Mouse (Mus musculus) liver, postnatal 0 days (tissue): ENCODE data around the gene Dhx29. TPM values are rescaled to one million over a fixed set of nuclear protein-coding genes. Genes with fewer than 3 reads are reported as not detected.

Experiments used
- ATAC-seq: fragments of 200-750 bp; cut with Nextera tagmentation; 2 replicates; pipeline ENCODE4 v1.8.0; 2017; ENCODE audit warnings: mild to moderate bottlenecking, moderate library complexity
- DNase-seq: peaks from one replicate; pipeline ENCODE4 v3.0.0-alpha.2; 2016
- H3K27ac ChIP-seq: fragments of 300-500 bp; sonication (generic); 2 replicates; pipeline ENCODE4 v1.5.1; 2014; ENCODE audit warnings: antibody characterized with exemption, moderate library complexity, mild to moderate bottlenecking, low read depth
- H3K27me3 ChIP-seq: fragments of 300-500 bp; sonication (generic); 2 replicates; pipeline ENCODE4 v1.6.1; 2014; ENCODE audit warnings: low read length, control low read depth, mixed read lengths; ENCODE audit not compliant: insufficient read depth
- H3K36me3 ChIP-seq: fragments of 300-500 bp; sonication (generic); replicated peaks from 2 replicates; pipeline ENCODE4 v1.6.1; 2014; ENCODE audit warnings: mild to moderate bottlenecking, control low read depth, low read length, moderate library complexity, mixed read lengths; ENCODE audit not compliant: insufficient read depth
- H3K4me1 ChIP-seq: fragments of 300-500 bp; sonication (generic); 2 replicates; pipeline ENCODE4 v1.6.1; 2014; ENCODE audit warnings: antibody characterized with exemption, mild to moderate bottlenecking, control low read depth; ENCODE audit not compliant: insufficient read depth
- H3K4me2 ChIP-seq: fragments of 300-500 bp; sonication (generic); 2 replicates; pipeline ENCODE4 v1.6.1; 2014; ENCODE audit warnings: low read depth, mild to moderate bottlenecking, low read length, moderate library complexity, mixed read lengths
- H3K4me3 ChIP-seq: fragments of 300-500 bp; sonication (generic); 2 replicates; pipeline ENCODE4 v1.5.1; 2014; ENCODE audit warnings: low read depth, low read length
- H3K9ac ChIP-seq: fragments of 300-500 bp; sonication (generic); replicated peaks from 2 replicates; pipeline ENCODE4 v1.6.1; 2014; ENCODE audit warnings: mild to moderate bottlenecking, moderate library complexity
- H3K9me3 ChIP-seq: fragments of 300-500 bp; sonication (generic); 2 replicates; pipeline ENCODE4 v1.6.1; 2016; ENCODE audit warnings: mild to moderate bottlenecking, control low read depth, low read length, mixed read lengths
- CTCF ChIP-seq: sonication (generic); IDR thresholded peaks from 2 replicates; pipeline ENCODE4 v1.5.1; 2016; ENCODE audit warnings: antibody characterized with exemption, low read depth
- EP300 ChIP-seq: IDR thresholded peaks from 2 replicates; pipeline ENCODE4 v1.6.1; 2016; ENCODE audit warnings: antibody characterized with exemption, low read depth, mild to moderate bottlenecking
- WGBS: fragments of 180-500 bp; shearing (Covaris S2); extraction: QIAGEN DNeasy Blood & Tissue Kit; methylation state at CpG from one replicate; pipeline ENCODE4 v1.1.7; 2014; ENCODE audit not compliant: insufficient replicate concordance; 5-methylcytosine and 5-hydroxymethylcytosine counted together
- polyA plus RNA-seq: library from polyadenylated mRNA; unstranded; fragments of >200 nt; fragmentation: Nextera tagmentation; extraction: Ambion mirVana; gene quantifications from 2 replicates; pipeline ENCODE4 v1.2.1, GENCODE M21; 2015

The Dhx29 gene
- polyA plus RNA-seq, 1 experiment from 2014 or later = 5.0 TPM

DNA sequence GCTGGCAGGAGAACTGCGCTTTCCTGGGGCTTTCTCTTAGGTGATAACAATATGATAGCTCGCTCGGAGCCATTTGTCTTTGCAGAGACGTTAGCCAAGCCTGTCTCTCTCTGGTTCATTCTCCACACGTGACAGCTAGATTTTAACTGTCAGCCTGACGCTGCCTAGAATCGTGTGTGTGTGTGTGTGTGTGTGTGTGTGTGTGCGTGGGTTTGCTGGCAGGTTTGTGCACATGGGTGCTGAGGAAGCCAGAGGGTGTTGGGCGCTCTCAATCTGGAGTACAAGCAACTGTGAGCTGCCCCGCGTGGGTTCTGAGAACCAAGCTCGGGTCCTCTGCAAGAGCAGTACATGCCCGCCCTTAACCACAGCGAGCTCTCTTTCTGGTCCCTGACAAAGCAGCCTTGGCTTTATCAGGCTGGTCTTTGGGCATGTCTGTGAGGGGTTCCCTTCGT is 14.7 kb downstream of the Dhx29 start:
- Histone ChIP-seq H3K36me3 (peaks cover 34% of the 10 kb centered on the region), H3K27me3 (no peaks in the 10 kb centered on the region), H3K9ac (no peak overlapping the region), H3K9me3 (no peaks in the 10 kb centered on the region), H3K27ac (no peak overlapping the region), H3K4me3 (no peak overlapping the region), H3K4me1 (no peaks in the 10 kb centered on the region), H3K4me2 (peak overlapping the region; percentile 15; the same call in 1 of the 2 replicates)
- no peak for DNase-seq
- WGBS = 55% methylated on average over 15 of the region's 15 CpGs
- ATAC-seq = peak; percentile 35; the same call in 1 of the 2 replicates
- no peak for TF ChIP-seq EP300
- no peak for TF ChIP-seq CTCF

DNA sequence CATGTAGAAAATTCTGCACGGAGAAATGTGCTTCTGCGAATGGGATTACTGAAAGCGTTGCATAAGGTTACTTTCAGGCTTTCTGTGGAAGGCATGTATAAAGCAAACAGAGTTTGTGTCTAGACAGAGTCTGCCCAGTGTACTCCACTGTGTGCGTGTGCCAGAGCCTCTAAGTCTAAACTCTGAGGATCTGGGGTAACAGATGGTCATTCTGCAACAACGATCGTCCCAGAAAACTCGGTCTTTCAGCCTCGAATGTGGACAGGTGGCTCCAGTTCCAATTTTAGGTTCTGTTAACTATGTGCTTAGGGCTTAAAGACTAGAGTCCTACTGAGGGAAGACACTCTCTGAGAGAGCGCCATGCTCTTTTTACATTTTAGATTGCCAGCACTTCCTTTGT is 18.1 kb downstream of the Dhx29 start:
- H3K27me3 ChIP-seq = no peaks in the 10 kb centered on the region
- H3K4me3 ChIP-seq = no peak overlapping the region
- no peak overlapping the region for H3K27ac ChIP-seq
- 92% methylated on average over 9 of the region's 9 CpGs for WGBS
- no peaks in the 10 kb centered on the region for H3K4me1 ChIP-seq
- no peaks in the 10 kb centered on the region for H3K9me3 ChIP-seq
- ATAC-seq (no peak), DNase-seq (no peak)
- no peak overlapping the region for H3K4me2 ChIP-seq
- no peak overlapping the region for H3K9ac ChIP-seq
- H3K36me3 ChIP-seq = peaks cover 49% of the 10 kb centered on the region
- TF ChIP-seq EP300 (no peak), CTCF (no peak)

DNA sequence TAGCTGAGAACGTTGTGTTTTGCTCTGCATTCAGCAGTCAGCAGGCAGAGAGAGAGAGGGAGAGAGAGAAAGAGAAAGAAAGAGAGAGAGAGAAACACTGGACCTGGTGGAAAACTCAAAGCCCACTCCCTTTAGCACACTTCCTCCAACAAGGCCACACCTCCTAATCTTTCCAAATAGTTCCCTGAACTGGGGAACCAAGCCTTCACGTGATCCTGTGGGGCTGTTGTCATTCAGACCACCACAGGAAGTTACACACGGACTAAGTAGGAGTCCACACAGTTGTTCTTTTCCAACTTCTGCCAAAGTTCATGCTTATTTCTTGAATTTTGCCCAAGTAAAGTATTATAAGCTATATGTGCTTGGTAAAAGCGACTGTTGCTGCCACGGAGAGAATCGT is 18.6 kb downstream of the Dhx29 start:
- WGBS = 70% methylated on average over 6 of the region's 6 CpGs
- no peaks in the 10 kb centered on the region for H3K27me3 ChIP-seq
- DNase-seq (no peak), ATAC-seq (peak; percentile 59)
- H3K4me1 ChIP-seq = no peaks in the 10 kb centered on the region
- H3K9ac ChIP-seq = no peak overlapping the region
- no peaks in the 10 kb centered on the region for H3K9me3 ChIP-seq
- 0 out of 2 replicates have a peak overlapping the region, but pooled peaks have one; percentile 35 for H3K27ac ChIP-seq
- H3K36me3 ChIP-seq = peaks cover 50% of the 10 kb centered on the region
- H3K4me2 ChIP-seq = no peak overlapping the region
- no peak for TF ChIP-seq CTCF
- TF ChIP-seq EP300 = no peak
- H3K4me3 ChIP-seq = no peak overlapping the region

DNA sequence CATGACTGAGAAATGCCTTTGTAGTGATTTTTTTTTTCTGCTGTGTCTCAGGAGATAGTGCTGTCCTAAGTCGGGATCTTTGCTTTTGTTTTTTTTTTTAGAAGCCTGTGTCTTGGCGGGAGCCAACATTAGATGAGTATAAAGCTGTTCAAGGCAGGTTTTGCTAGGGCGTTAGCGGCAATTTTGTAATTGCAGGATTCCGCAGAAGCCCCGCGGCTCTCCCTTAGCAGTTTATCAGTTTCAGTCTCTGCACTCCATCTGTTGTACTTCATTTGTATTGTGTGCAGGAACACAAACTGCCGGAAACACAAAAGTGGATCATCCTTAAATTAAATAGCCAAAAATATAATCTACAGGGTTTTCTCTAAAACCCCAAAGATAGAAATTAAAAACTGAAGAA is 26.8 kb downstream of the Dhx29 start:
- Histone ChIP-seq H3K4me1 (no peaks in the 10 kb centered on the region), H3K9me3 (no peaks in the 10 kb centered on the region), H3K27ac (no peak overlapping the region), H3K4me2 (no peak overlapping the region), H3K4me3 (no peak overlapping the region), H3K27me3 (no peaks in the 10 kb centered on the region), H3K36me3 (peaks cover 23% of the 10 kb centered on the region), H3K9ac (no peak overlapping the region)
- 90% methylated on average over 8 of the region's 8 CpGs for WGBS
- ATAC-seq = no peak
- DNase-seq = no peak
- TF ChIP-seq CTCF (no peak), EP300 (no peak)

DNA sequence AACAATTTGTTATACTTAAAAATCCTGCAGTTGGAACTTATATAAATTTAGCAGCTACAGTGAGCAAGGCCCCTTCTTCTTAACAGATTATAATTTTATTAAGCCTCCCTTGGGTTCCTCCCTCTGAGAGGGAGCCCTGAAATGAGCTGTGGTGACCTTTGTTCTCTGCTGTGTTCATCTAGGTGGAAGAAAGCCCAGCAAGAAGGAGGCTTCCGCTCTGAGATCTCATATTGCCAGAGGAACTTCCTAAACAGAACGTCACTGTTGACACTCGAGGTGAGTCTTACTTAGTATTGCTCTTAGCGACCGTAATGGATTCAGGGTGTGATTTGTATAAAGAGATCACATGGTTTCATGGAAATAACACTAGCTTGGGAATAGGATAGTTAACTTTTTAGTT is 35.8 kb downstream of the Dhx29 start:
- Histone ChIP-seq H3K4me3 (no peak overlapping the region), H3K4me2 (no peak overlapping the region), H3K27ac (no peak overlapping the region), H3K9ac (no peak overlapping the region), H3K4me1 (no peaks in the 10 kb centered on the region), H3K9me3 (no peaks in the 10 kb centered on the region), H3K36me3 (peaks cover 12% of the 10 kb centered on the region), H3K27me3 (no peaks in the 10 kb centered on the region)
- 82% methylated on average over 5 of the region's 5 CpGs for WGBS
- no peak for DNase-seq
- TF ChIP-seq CTCF (no peak), EP300 (no peak)
- no peak for ATAC-seq

DNA sequence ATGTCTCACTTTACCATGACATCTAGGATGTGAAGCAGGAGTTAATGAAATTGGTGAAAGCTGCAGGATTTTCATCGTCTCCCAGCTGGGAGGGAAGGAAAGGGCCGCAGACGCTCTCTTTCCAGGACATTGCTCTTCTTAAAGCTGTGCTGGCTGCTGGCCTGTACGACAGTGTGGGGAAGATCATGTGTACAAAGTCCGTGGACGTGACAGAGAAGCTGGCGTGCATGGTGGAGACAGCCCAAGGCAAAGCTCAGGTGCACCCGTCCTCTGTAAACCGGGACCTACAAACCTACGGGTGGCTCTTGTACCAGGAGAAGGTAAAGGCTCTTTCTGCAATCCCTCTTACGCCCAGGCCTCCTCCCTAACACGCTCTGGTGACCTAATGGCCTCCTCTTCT is 37.2 kb downstream of the Dhx29 start:
- WGBS = 88% methylated on average over 12 of the region's 12 CpGs
- no peaks in the 10 kb centered on the region for H3K27me3 ChIP-seq
- H3K4me1 ChIP-seq = no peaks in the 10 kb centered on the region
- no peak overlapping the region for H3K9ac ChIP-seq
- no peaks in the 10 kb centered on the region for H3K9me3 ChIP-seq
- H3K4me2 ChIP-seq = no peak overlapping the region
- H3K36me3 ChIP-seq = peaks cover 17% of the 10 kb centered on the region
- H3K27ac ChIP-seq = no peak overlapping the region
- TF ChIP-seq EP300 (no peak), CTCF (no peak)
- ATAC-seq = no peak
- H3K4me3 ChIP-seq = no peak overlapping the region
- DNase-seq = no peak

DNA sequence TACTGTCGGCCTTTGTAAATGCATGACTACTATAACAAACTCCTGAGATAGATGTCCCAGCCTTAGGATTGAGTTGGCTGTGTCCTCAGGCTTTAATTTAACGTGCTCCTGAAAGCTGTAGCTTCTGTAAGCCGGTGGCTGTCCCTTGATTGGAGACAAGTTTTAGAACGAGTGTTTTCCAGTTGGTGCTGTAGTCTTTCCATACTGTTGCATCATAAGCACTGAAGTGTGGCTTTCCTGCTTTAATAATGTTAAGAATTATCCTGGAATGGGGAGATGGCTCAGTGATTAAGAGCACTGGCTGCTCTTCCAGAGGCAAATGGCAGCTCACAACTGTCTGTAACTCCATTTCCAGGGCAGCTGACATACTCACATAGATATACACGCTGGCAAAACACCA is 40.0 kb downstream of the Dhx29 start:
- no peak overlapping the region for H3K4me3 ChIP-seq
- DNase-seq (no peak), ATAC-seq (no peak)
- no peak overlapping the region for H3K9ac ChIP-seq
- WGBS = 79% methylated on average over 5 of the region's 5 CpGs
- H3K9me3 ChIP-seq = no peaks in the 10 kb centered on the region
- TF ChIP-seq EP300 = no peak
- TF ChIP-seq CTCF = no peak
- peaks cover 15% of the 10 kb centered on the region for H3K36me3 ChIP-seq
- no peaks in the 10 kb centered on the region for H3K27me3 ChIP-seq
- no peaks in the 10 kb centered on the region for H3K4me1 ChIP-seq
- H3K27ac ChIP-seq = no peak overlapping the region
- no peak overlapping the region for H3K4me2 ChIP-seq
